Mouse (Mus musculus) spleen, adult 2 months (tissue): ENCODE results near the gene Smcp. TPM values are rescaled to one million over a fixed set of nuclear protein-coding genes. Genes with fewer than 3 reads are reported as not detected.

Experiments
- DNase-seq, 2 experiments: peaks; one replicate each; pipeline versions ENCODE4 v3.0.0 to v3.0.0-alpha.2; 2012 to 2021; ENCODE audit warnings: low spot score in 2 of 2, low read depth in 1 of 2
- H3K27ac ChIP-seq: fragments of 200-500 bp; 2 replicates; pipeline ENCODE4 v1.5.1; 2012; ENCODE audit warnings: low read length, inconsistent platforms; ENCODE audit not compliant: insufficient read depth
- H3K27me3 ChIP-seq: fragments of 200-500 bp; 2 replicates; pipeline ENCODE4 v1.6.1; 2012; ENCODE audit warnings: mild to moderate bottlenecking, moderate library complexity, low read length, inconsistent platforms; ENCODE audit not compliant: control insufficient read depth, insufficient read depth
- H3K36me3 ChIP-seq: fragments of 200-500 bp; 2 replicates; pipeline ENCODE4 v1.6.1; 2012; ENCODE audit warnings: mild to moderate bottlenecking, low read length, inconsistent platforms; ENCODE audit not compliant: control insufficient read depth, insufficient read depth
- H3K4me1 ChIP-seq: fragments of 200-500 bp; 2 replicates; pipeline ENCODE4 v1.6.1; 2011; ENCODE audit warnings: inconsistent platforms; ENCODE audit not compliant: control insufficient read depth, insufficient read depth, insufficient read length
- H3K4me3 ChIP-seq: fragments of 200-500 bp; 2 replicates; pipeline ENCODE4 v1.5.1; 2011; ENCODE audit warnings: mild to moderate bottlenecking, inconsistent platforms; ENCODE audit not compliant: insufficient read depth, insufficient read length; ENCODE audit errors: extremely low read depth
- CTCF ChIP-seq: fragments of 200-500 bp; IDR thresholded peaks from 2 replicates; pipeline ENCODE4 v1.5.1; 2011; ENCODE audit warnings: mild to moderate bottlenecking, inconsistent platforms; ENCODE audit not compliant: insufficient read depth, insufficient read length, insufficient replicate concordance; ENCODE audit errors: extremely low read depth
- POLR2A ChIP-seq: fragments of 200-500 bp; IDR thresholded peaks from 2 replicates; pipeline ENCODE4 v1.6.1; 2011; ENCODE audit warnings: low read depth, low read length, inconsistent platforms
- WGBS: fragments of 180-500 bp; shearing (Covaris S2); methylation state at CpG from one replicate; pipeline ENCODE4 v1.1.7; 2018; 5-methylcytosine and 5-hydroxymethylcytosine counted together
- polyA plus RNA-seq: library from polyadenylated mRNA; depleted of rRNA; stranded (reverse); fragments of >200 nt; gene quantifications from 2 replicates; pipeline ENCODE4 v1.2.3, GENCODE M21; 2012; rRNA removed

Smcp gene
- not detected in 2 replicates for polyA plus RNA-seq

GRCm38 (mm10) chr3:92588858-92589257, at the start of gene Smcp:
TSS of gene Smcp (minus strand) at chr3:92588997.
- DNase-seq = no peak
- Histone ChIP-seq H3K27ac (no peak within 1 kb of the TSS), H3K4me1 (no peaks in the 10 kb centered on the region), H3K27me3 (no peaks in the 10 kb centered on the region), H3K4me3 (no peak within 1 kb of the TSS; the same call in 1 of the 2 replicates), H3K36me3 (no peaks in the 10 kb centered on the region)
- WGBS = 69% methylated on average over 1 of the region's 1 CpGs
- TF ChIP-seq POLR2A (no peak), CTCF (no peak)

- no peaks in the 10 kb centered on the region for H3K36me3 ChIP-seq
- DNase-seq = no peak
- no peak overlapping the region for H3K27ac ChIP-seq
- no peaks in the 10 kb centered on the region for H3K27me3 ChIP-seq
- WGBS = 82% methylated on average over 3 of the region's 3 CpGs
- no peak overlapping the region for H3K4me3 ChIP-seq
- TF ChIP-seq CTCF = no peak
- no peaks in the 10 kb centered on the region for H3K4me1 ChIP-seq
Observed at GRCm38 (mm10) chr3:92638653-92638991, 49.8 kb upstream of the Smcp start.

DNA sequence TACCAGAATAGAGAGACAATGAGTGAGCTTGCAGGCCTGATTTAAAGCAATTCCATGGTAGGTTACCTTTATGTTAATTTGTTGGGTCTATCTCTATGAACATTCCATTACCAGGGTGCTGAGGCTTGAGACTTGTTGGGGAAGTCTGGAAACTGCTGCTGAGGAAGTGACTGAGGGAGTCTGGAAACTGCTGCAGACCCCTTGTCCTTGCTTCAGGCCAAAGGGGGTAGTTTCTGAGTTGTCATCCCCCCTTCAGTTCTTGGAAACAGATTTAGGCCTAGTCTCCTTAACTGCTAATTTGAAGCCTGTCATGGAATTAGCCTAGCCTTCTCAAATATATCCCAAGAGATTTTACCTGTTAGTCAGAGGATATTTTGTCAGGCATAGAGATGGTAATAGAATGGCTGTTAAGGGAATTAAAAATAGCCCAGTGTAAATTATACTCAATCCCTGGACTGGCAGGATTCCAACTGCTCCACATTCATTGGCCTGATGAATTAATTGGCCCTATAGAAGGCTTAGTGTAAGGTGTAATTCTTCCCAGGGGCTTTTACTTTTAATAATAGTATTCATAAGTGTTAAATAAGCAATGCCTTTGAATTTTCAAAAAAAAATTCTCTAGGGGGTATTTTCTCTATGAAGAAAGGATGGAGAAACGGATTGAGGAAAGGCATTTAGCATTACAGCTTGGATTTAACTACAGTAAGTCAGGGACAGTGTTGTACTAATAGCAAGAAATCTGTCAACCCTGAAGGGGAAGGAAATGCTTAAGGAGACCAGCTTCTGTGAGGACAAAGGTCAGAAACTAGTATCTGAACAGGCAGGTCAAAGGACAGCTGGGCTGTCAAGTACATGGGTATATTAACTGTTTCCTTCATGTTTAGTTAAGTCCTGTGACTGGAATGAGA, 49.2 kb upstream of the Smcp start:
- H3K36me3 ChIP-seq = no peaks in the 10 kb centered on the region
- 44% methylated on average over 1 of the region's 1 CpGs for WGBS
- no peaks in the 10 kb centered on the region for H3K4me1 ChIP-seq
- H3K27me3 ChIP-seq = no peaks in the 10 kb centered on the region
- no peak for DNase-seq
- no peak overlapping the region for H3K4me3 ChIP-seq
- no peak for TF ChIP-seq POLR2A
- TF ChIP-seq CTCF = no peak
- H3K27ac ChIP-seq = no peak overlapping the region

- H3K27ac ChIP-seq = no peak within 1 kb of the TSS
- no peaks in the 10 kb centered on the region for H3K4me1 ChIP-seq
- TF ChIP-seq POLR2A (no peak), CTCF (no peak)
- no peaks in the 10 kb centered on the region for H3K27me3 ChIP-seq
- DNase-seq = no peak
- H3K4me3 ChIP-seq = no peak within 1 kb of the TSS
- WGBS = 77% methylated on average over 2 of the region's 2 CpGs
- H3K36me3 ChIP-seq = no peaks in the 10 kb centered on the region
Observed at GRCm38 (mm10) chr3:92621560-92621959, 32.8 kb upstream of the Smcp start, which contains the start of gene Lce6a. TSS of gene Lce6a (minus strand) at chr3:92621660.

DNA sequence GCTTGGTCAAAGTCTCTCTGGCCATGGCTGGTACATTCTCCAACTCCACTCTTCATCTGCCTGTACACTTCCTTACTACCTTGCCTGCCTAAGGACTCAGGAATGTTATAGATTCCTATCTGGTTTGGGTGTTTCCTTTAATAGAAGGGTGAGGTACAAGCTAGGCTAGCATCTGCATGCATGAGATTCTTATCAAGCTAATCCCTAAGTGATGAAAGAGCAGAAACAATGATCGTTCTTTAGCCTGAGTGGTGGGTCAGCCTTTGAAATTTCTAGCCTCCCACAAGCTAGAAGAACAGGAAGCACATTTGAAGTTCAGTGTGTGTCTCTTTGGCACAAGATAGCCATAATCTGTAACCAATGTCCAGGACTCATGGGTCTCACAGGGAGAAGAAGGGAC, 21.0 kb upstream of the Smcp start:
- DNase-seq = no peak
- 29% methylated on average over 1 of the region's 1 CpGs for WGBS

GRCm38 (mm10) chr3:92607392-92607791, 18.6 kb upstream of the Smcp start, which contains the start of gene 2210017I01Rik:
TSS of gene 2210017I01Rik (minus strand) at chr3:92607492.
- Histone ChIP-seq H3K4me3 (no peak within 1 kb of the TSS), H3K36me3 (no peaks in the 10 kb centered on the region), H3K27me3 (no peaks in the 10 kb centered on the region), H3K27ac (no peak within 1 kb of the TSS), H3K4me1 (no peaks in the 10 kb centered on the region)
- TF ChIP-seq POLR2A (no peak), CTCF (no peak)
- no peak for DNase-seq

More for the DNA sequence above, 21.0 kb upstream of the Smcp start:
- no peaks in the 10 kb centered on the region for H3K4me1 ChIP-seq
- H3K4me3 ChIP-seq = no peak overlapping the region
- H3K27me3 ChIP-seq = no peaks in the 10 kb centered on the region
- no peak overlapping the region for H3K27ac ChIP-seq
- no peaks in the 10 kb centered on the region for H3K36me3 ChIP-seq
- no peak for TF ChIP-seq CTCF
- TF ChIP-seq POLR2A = no peak

- Histone ChIP-seq H3K36me3 (no peaks in the 10 kb centered on the region), H3K4me3 (no peak overlapping the region), H3K27ac (no peak overlapping the region), H3K27me3 (no peaks in the 10 kb centered on the region), H3K4me1 (no peaks in the 10 kb centered on the region)
- WGBS = 51% methylated on average over 1 of the region's 1 CpGs
- no peak for DNase-seq
- TF ChIP-seq POLR2A = no peak
Observed at GRCm38 (mm10) chr3:92602169-92602568, 13.4 kb upstream of the Smcp start.
